Mouse (Mus musculus) testis, adult 2 months (tissue): Measurements from ENCODE around the gene Sdccag8. TPM values are rescaled to one million over a fixed set of nuclear protein-coding genes. Genes with fewer than 3 reads are reported as not detected.

Experiments
- H3K27ac ChIP-seq: fragments of 200-500 bp; 2 replicates; pipeline ENCODE4 v1.5.1; 2012; ENCODE audit warnings: low read depth, low read length; ENCODE audit not compliant: control insufficient read depth, insufficient read depth
- H3K27me3 ChIP-seq: fragments of 200-500 bp; 2 replicates; pipeline ENCODE4 v1.6.1; 2012; ENCODE audit warnings: mild to moderate bottlenecking, low read length, moderate library complexity; ENCODE audit not compliant: control insufficient read depth, insufficient read depth
- H3K36me3 ChIP-seq: fragments of 200-500 bp; 2 replicates; pipeline ENCODE4 v1.6.1; 2012; ENCODE audit warnings: mild to moderate bottlenecking, low read length; ENCODE audit not compliant: control insufficient read depth, insufficient read depth
- H3K4me1 ChIP-seq: fragments of 200-500 bp; 2 replicates; pipeline ENCODE4 v1.6.1; 2012; ENCODE audit warnings: low read length; ENCODE audit not compliant: control insufficient read depth, insufficient read depth
- H3K4me3 ChIP-seq: fragments of 200-500 bp; 2 replicates; pipeline ENCODE4 v1.5.1; 2012; ENCODE audit warnings: low read depth, mild to moderate bottlenecking, low read length, moderate library complexity, mixed read lengths; ENCODE audit not compliant: control insufficient read depth
- CTCF ChIP-seq: fragments of 200-500 bp; IDR thresholded peaks from 2 replicates; pipeline ENCODE4 v1.5.1; 2012; ENCODE audit warnings: low read depth, mild to moderate bottlenecking, inconsistent platforms, low read length, moderate library complexity; ENCODE audit not compliant: control insufficient read depth, insufficient read depth, insufficient replicate concordance
- POLR2A ChIP-seq: fragments of 200-500 bp; IDR thresholded peaks from 2 replicates; pipeline ENCODE4 v1.6.1; 2012; ENCODE audit warnings: low read depth, mild to moderate bottlenecking, inconsistent platforms, low read length, moderate library complexity; ENCODE audit not compliant: control insufficient read depth
- polyA plus RNA-seq: library from polyadenylated mRNA; depleted of rRNA; stranded (reverse); fragments of >200 nt; gene quantifications from 2 replicates; pipeline ENCODE4 v1.2.3, GENCODE M21; 2012

Gene Sdccag8
- polyA plus RNA-seq, 1 experiment: 17.4 TPM

- no peaks in the 10 kb centered on the region for H3K4me1 ChIP-seq
- H3K4me3 ChIP-seq: no peak overlapping the region
- TF ChIP-seq POLR2A (no peak), CTCF (no peak)
- H3K27me3 ChIP-seq: no peaks in the 10 kb centered on the region
- no peaks in the 10 kb centered on the region; the same call in 1 of the 2 replicates for H3K36me3 ChIP-seq
- no peak overlapping the region for H3K27ac ChIP-seq
Observed at GRCm38 (mm10) chr1:176852813-176853590, 38.5 kb downstream of the Sdccag8 start.

- H3K4me1 ChIP-seq: no peaks in the 10 kb centered on the region
- H3K4me3 ChIP-seq: no peak overlapping the region
- no peaks in the 10 kb centered on the region for H3K36me3 ChIP-seq
- no peaks in the 10 kb centered on the region for H3K27me3 ChIP-seq
- TF ChIP-seq CTCF (no peak), POLR2A (no peak)
- H3K27ac ChIP-seq: no peak overlapping the region
Observed at GRCm38 (mm10) chr1:176861981-176862644, 47.7 kb downstream of the Sdccag8 start.

GRCm38 (mm10) chr1:176870501-176870900, 56.0 kb downstream of the Sdccag8 start:
- no peak overlapping the region for H3K27ac ChIP-seq
- TF ChIP-seq POLR2A (no peak), CTCF (no peak)
- H3K4me3 ChIP-seq: no peak overlapping the region
- H3K27me3 ChIP-seq: no peaks in the 10 kb centered on the region
- H3K36me3 ChIP-seq: no peaks in the 10 kb centered on the region; the same call in 1 of the 2 replicates
- H3K4me1 ChIP-seq: no peaks in the 10 kb centered on the region; the same call in 1 of the 2 replicates

GRCm38 (mm10) chr1:176871975-176872374, 57.5 kb downstream of the Sdccag8 start:
- Histone ChIP-seq H3K27me3 (no peaks in the 10 kb centered on the region), H3K4me1 (no peaks in the 10 kb centered on the region; the same call in 1 of the 2 replicates), H3K36me3 (no peaks in the 10 kb centered on the region; the same call in 1 of the 2 replicates), H3K4me3 (no peak overlapping the region), H3K27ac (no peak overlapping the region)
- TF ChIP-seq POLR2A: no peak
- no peak for TF ChIP-seq CTCF

GRCm38 (mm10) chr1:176873463-176873862, 59.0 kb downstream of the Sdccag8 start:
- Histone ChIP-seq H3K4me1 (no peaks in the 10 kb centered on the region; the same call in 1 of the 2 replicates), H3K27ac (no peak overlapping the region), H3K27me3 (no peaks in the 10 kb centered on the region), H3K4me3 (no peak overlapping the region), H3K36me3 (no peaks in the 10 kb centered on the region; the same call in 1 of the 2 replicates)
- TF ChIP-seq POLR2A: no peak
- no peak for TF ChIP-seq CTCF

- H3K36me3 ChIP-seq: no peaks in the 10 kb centered on the region; the same call in 1 of the 2 replicates
- no peak overlapping the region for H3K27ac ChIP-seq
- no peaks in the 10 kb centered on the region for H3K27me3 ChIP-seq
- TF ChIP-seq CTCF (no peak), POLR2A (no peak)
- H3K4me3 ChIP-seq: no peak overlapping the region
- no peaks in the 10 kb centered on the region; the same call in 1 of the 2 replicates for H3K4me1 ChIP-seq
Observed at GRCm38 (mm10) chr1:176874155-176874554, 59.7 kb downstream of the Sdccag8 start.

- Histone ChIP-seq H3K27me3 (no peaks in the 10 kb centered on the region), H3K36me3 (no peaks in the 10 kb centered on the region; the same call in 1 of the 2 replicates), H3K4me3 (no peak overlapping the region), H3K27ac (no peak overlapping the region), H3K4me1 (no peaks in the 10 kb centered on the region; the same call in 1 of the 2 replicates)
- TF ChIP-seq POLR2A (no peak), CTCF (no peak)
Observed at GRCm38 (mm10) chr1:176877756-176878155, 63.3 kb downstream of the Sdccag8 start.
